8 mouse cellular contexts compared by ENCODE assay signal in the genomic region with DNA sequence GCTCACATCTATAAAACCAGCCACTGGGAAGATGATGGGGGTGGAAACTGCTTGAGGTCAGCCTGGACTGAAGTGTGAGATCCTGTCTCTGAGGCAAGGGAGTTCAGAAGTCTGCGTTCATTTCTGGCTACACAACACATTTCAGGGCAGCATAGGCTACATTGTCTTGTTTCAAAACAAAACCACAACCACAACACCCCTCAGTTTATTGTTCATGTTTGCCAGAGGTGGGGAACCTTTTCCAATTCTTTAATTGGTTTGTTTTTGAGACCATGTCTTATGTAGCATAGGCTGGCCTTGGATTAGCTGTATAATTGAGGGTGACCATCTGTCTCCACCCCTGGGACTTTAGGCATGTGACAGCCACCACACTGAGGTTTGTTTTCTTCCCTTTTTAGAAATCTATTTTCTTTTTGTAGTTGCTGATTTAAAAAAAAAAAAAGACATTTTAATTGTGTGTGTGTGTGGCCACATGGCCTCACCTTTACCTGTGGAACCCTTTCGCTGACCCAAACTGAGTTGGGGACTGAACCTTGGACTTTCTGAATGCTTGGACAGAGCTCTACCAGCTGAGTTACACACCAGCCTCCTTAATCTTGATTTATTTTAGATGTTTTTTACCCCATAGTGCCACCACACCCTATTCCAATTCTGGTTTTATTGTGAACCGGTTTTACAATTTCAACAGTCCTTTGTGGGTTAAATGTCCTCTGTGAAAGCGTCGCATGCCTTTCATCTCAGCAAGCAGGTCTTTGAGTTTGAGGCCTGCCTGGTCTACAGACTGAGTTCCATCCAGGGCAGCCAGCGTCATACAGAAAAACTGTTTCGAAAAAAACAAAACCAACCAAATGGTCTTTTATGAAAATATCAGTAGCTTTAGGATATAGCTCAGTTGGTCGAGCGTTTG. TPM values are rescaled to one million over a fixed set of nuclear protein-coding genes. Genes with fewer than 3 reads are reported as not detected.
A peak's percentile ranks its signal among the peaks of the same experiment; 100 is the strongest.
DNase-seq lines count a peak whose midpoint lies in the region; ATAC-seq and TF ChIP-seq lines count a peak whose summit lies in the region.

No protein-coding gene starts in this region.

- peak; percentile 5 for DNase-seq in embryo, embryonic 11 days
- DNase-seq in embryo, embryonic 10 days (ENCODE audit: low spot score) = no peak
- DNase-seq in thymus, adult 2 months = no peak
- DNase-seq in thymus, postnatal 0 days (ENCODE audit: low spot score) = no peak
- no peak for DNase-seq in liver, embryonic 13.5 days
- DNase-seq in frontal cortex, postnatal 14 days (ENCODE audit: low spot score in 2 of 2) = no peak
- no peak for DNase-seq in ovary, adult 18-20 months (ENCODE audit: low spot score)
- no peak for DNase-seq in retina, postnatal 1 day

- no peak for TF ChIP-seq CTCF in thymus, adult 2 months (IDR thresholded peaks at IDR 0.05; ENCODE audit: borderline replicate concordance, control insufficient read depth, extremely low read depth, insufficient read depth, low read length, poor library complexity)

- H3K9me3 ChIP-seq in liver, embryonic 13.5 days (replicated peaks) = no peaks in the 10 kb centered on the region

- H3K4me1 ChIP-seq in thymus, adult 2 months (replicated peaks; ENCODE audit: control insufficient read depth, insufficient read depth, low read length) = peaks cover 20% of the 10 kb centered on the region
- peaks cover 58% of the 10 kb centered on the region for H3K4me1 ChIP-seq in liver, embryonic 13.5 days (replicated peaks)

- TF ChIP-seq POLR2A in thymus, adult 2 months (IDR thresholded peaks at IDR 0.05; ENCODE audit: control insufficient read depth, extremely low read depth, insufficient read depth, low read length, poor library complexity) = no peak

- WGBS in thymus, adult 2 months = 49% methylated on average over 9 of the region's 9 CpGs
- WGBS in liver, embryonic 13.5 days (ENCODE audit: insufficient replicate concordance) = 68% methylated on average over 9 of the region's 9 CpGs

- H3K4me3 ChIP-seq in thymus, adult 2 months (ENCODE audit: control insufficient read depth, insufficient read depth, low read length) = no peak overlapping the region; the same call in 1 of the 2 replicates
- H3K4me3 ChIP-seq in liver, embryonic 13.5 days (replicated peaks) = no peak overlapping the region; the same call in 1 of the 2 replicates

- no peak for ATAC-seq in liver, embryonic 13.5 days (ENCODE audit: low read depth)

- no peaks in the 10 kb centered on the region for H3K36me3 ChIP-seq in thymus, adult 2 months (ENCODE audit: control insufficient read depth, insufficient read depth, low read length)
- no peaks in the 10 kb centered on the region for H3K36me3 ChIP-seq in liver, embryonic 13.5 days

- H3K27ac ChIP-seq in thymus, adult 2 months (ENCODE audit: control insufficient read depth, insufficient read depth, low read length) = peak overlapping the region; percentile 82
- H3K27ac ChIP-seq in liver, embryonic 13.5 days = peak overlapping the region; percentile 93

- peak overlapping the region; percentile 72 for H3K9ac ChIP-seq in liver, embryonic 13.5 days

- H3K27me3 ChIP-seq in thymus, adult 2 months (ENCODE audit: control insufficient read depth, insufficient read depth, low read length) = no peaks in the 10 kb centered on the region
- H3K27me3 ChIP-seq in liver, embryonic 13.5 days = no peaks in the 10 kb centered on the region

- peak overlapping the region; percentile 70 for H3K4me2 ChIP-seq in liver, embryonic 13.5 days

RNA-seq across cellular contexts. Expression of gene Ssc4d, which starts 17.8 kb away (rescaled TPM):
- 3.9 and 4.7 TPM in 2 replicates for polyA plus RNA-seq in thymus, adult 2 months (2012; rRNA removed)
- polyA plus RNA-seq in thymus, postnatal 0 days (2015; fragmentation: Nextera tagmentation; extraction: Ambion mirVana) = 1.6 and 2.7 TPM in 2 replicates
- polyA plus RNA-seq in liver, embryonic 13.5 days (2015; fragmentation: Nextera tagmentation; extraction: Ambion mirVana) = 1.8 TPM in 2 replicates

RNA-seq across cellular contexts. Expression of gene Ywhag, which starts 22.1 kb away (rescaled TPM):
- polyA plus RNA-seq in thymus, adult 2 months (2012; rRNA removed) = 56.5 and 73.5 TPM in 2 replicates
- 69.4 and 69.8 TPM in 2 replicates for polyA plus RNA-seq in thymus, postnatal 0 days (2015; fragmentation: Nextera tagmentation; extraction: Ambion mirVana)
- 80.8 and 100 TPM in 2 replicates for polyA plus RNA-seq in liver, embryonic 13.5 days (2015; fragmentation: Nextera tagmentation; extraction: Ambion mirVana)

RNA-seq across cellular contexts. Expression of gene Zp3, which starts 23.3 kb away (rescaled TPM):
- 0.52 and 1.1 TPM in 2 replicates for polyA plus RNA-seq in thymus, adult 2 months (2012; rRNA removed)
- 0.53 and 0.64 TPM in 2 replicates for polyA plus RNA-seq in thymus, postnatal 0 days (2015; fragmentation: Nextera tagmentation; extraction: Ambion mirVana)
- not detected in 2 replicates for polyA plus RNA-seq in liver, embryonic 13.5 days (2015; fragmentation: Nextera tagmentation; extraction: Ambion mirVana)

RNA-seq across cellular contexts. Expression of gene Dtx2, which starts 38.0 kb away (rescaled TPM):
- 75.3 and 78.8 TPM in 2 replicates for polyA plus RNA-seq in thymus, adult 2 months (2012; rRNA removed)
- polyA plus RNA-seq in thymus, postnatal 0 days (2015; fragmentation: Nextera tagmentation; extraction: Ambion mirVana) = 43.9 and 46.0 TPM in 2 replicates
- polyA plus RNA-seq in liver, embryonic 13.5 days (2015; fragmentation: Nextera tagmentation; extraction: Ambion mirVana) = 6.7 and 7.0 TPM in 2 replicates
